Mouse (Mus musculus) left cerebral cortex, adult 6 months (tissue): ENCODE measurements around the gene Lenep. TPM values are rescaled to one million over a fixed set of nuclear protein-coding genes. Genes with fewer than 3 reads are reported as not detected.

Experiments
- long read RNA-seq, 2 experiments: library from polyadenylated mRNA; unstranded; transcript quantifications; one replicate each; pipeline ENCODE4 v2.0.0; 2019 to 2020
- polyA plus RNA-seq: library from polyadenylated mRNA; unstranded; fragments of <200 nt; fragmentation: Nextera tagmentation; gene quantifications from 2 replicates; pipeline ENCODE4 v1.2.3, GENCODE M21; 2021

Gene Lenep
- not detected in 2 replicates for polyA plus RNA-seq
- long read RNA-seq, experiment 1 = 0 reads
- long read RNA-seq, experiment 2, partial matches to known transcripts = 0 of 2 reads
- long read RNA-seq, experiment 2, other reads (novel, unspliced or antisense) = 0 of 2 reads

DNA sequence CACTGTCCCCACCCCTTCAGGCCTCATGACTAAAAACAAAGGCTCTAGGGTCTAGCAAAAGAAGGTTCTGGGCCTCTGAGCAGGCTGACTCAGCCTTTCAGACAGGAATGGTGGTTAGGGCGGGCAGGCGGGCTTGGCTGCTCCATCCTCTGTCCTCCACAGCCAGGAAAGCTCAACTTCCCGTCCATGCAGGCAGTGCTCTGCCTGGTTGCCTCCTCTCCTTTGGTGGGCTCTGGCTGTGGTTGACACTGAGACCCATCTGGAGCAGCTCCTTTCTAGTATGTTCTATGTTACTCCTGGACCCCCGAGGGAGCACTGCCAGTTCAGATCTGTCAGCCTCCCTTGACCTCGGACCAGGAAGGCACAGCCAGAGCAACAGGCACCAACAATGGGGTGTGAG lies at the start of gene Lenep:
Lenep (minus strand) TSS at position 101 of the 400 bp plus-strand sequence.

DNA sequence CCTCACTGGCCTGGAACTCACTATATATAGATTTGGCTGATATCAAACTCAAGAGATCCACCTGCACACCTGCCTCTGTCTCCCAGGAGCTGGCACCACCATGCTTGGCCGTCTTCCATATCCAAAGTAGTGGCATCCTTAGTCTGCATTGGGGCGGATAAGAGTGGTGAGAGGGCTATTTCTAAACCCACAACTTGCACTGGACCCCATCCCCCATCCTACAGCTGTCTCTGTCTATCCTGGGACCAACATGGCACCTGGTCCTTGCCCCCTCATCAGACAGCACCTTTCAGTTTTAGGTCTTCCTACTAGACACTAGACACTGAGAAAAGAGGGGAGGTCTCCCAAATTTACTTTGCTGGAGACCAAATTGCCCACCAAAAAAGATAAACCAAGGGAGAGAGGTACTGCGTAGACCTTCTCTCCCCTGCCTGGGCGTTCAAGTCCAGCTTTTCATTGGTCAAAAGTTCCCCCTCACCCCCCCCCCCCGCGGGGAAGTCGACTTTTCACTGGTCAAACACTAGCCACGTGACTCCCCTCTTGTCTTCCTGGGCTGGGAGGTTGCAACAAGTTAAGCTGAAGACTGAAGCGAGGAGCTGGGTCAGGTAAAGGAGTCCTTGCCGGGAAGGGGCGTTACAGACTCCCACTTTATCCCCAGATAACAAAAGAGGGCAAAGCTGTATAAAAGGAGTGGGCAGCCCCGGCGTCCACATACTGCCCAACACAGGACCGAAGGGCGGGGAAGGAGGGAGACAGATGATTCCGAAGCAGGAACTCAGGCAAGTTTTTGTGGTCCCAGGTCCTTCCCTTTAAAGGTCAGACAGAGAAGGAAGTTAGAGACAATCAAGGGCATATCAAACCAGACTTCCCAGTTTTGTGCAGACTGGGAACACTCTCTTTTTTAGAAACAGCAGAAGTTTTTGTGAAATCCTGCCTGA lies 33.9 kb upstream of the Lenep start, which contains the start of gene Pbxip1:
Pbxip1 (plus strand) TSS at position 531 of the 938 bp plus-strand sequence.

DNA sequence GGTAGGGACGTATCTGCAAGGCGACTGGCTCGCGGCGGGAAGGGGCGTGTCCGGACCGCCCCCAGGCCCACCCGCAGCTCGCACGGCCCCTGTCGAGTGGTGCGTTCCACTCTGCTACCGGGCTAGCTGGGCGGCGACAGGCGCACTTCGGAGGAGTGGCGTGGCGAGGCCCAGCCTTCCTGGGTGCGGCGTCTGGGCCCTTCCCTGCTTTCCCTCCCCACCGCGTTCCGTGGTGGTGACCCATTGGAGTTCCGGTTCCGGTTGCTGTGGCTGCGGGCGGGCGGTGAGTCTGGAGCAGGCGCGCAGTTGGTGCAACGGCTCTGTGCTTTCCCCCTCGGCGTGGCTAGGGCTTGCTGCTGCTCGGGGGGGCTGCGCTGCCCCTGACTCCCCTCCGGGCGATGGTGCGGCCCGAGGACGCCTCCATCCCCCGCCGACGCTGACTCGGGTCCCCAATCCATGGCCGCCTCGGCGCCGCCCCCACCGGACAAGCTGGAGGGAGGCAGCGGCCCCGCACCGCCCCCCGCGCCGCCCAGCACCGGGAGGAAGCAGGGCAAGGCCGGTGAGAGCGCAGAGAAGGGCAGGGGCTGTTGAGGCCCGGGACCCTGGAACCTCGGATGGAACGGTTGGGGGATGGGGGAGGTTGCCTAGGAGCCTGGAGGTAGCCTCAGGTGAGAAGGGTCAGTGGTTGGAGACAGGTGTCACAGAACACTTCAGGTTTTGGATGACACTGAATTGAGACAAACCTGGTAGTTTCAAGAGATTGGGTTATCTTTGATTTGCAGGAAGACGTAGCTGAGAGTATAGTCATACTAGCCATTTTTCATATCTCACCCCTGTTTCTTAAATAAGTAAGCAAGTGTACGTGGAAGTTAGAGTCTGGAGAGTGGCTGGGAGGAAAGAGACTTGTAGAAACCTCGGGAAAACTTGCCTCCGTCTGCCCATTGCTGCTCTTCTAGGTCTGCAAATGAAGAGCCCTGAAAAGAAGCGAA lies 27.9 kb upstream of the Lenep start, which contains the start of gene Pygo2:
Pygo2 (plus strand) TSS at position 44 of the 989 bp plus-strand sequence.

DNA sequence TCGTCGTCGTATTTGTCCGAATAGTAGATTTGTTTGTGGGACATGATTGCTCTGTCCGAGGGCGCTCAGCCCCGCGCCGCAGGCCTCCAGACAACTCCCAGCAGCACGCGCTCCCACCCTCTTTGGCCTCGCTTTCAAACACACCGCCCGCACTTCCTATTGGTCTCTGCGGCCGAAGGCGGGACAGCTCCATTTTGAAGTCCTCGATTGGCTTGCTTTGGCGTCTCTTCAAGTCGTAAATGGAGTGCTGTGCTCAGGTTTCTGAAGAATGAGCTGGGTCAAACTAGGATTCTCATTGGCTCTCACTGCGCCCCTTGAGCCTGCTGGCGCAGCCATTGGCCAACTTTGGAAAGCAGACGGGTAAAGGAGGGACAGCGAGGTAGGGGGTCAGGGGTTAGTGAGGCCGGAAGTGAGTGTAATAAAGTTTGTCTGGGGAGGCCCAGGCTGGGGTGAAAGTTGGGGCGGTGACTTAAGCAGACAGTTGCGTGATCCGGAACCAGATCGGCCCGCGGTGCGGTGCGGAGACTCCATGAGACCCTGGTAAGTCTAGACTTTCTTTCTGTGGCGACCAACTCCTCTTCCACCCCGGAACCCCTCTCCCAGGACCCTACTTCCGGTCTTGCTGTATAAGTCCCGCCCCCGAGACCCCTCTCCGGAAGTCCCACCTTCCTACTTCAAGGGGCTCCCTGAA lies 15.7 kb upstream of the Lenep start, which contains the start of the genes Cks1b and Shc1:
Cks1b (minus strand) TSS at position 214 of the 691 bp plus-strand sequence.
Shc1 (plus strand) TSS at position 274 of the 691 bp plus-strand sequence.

DNA sequence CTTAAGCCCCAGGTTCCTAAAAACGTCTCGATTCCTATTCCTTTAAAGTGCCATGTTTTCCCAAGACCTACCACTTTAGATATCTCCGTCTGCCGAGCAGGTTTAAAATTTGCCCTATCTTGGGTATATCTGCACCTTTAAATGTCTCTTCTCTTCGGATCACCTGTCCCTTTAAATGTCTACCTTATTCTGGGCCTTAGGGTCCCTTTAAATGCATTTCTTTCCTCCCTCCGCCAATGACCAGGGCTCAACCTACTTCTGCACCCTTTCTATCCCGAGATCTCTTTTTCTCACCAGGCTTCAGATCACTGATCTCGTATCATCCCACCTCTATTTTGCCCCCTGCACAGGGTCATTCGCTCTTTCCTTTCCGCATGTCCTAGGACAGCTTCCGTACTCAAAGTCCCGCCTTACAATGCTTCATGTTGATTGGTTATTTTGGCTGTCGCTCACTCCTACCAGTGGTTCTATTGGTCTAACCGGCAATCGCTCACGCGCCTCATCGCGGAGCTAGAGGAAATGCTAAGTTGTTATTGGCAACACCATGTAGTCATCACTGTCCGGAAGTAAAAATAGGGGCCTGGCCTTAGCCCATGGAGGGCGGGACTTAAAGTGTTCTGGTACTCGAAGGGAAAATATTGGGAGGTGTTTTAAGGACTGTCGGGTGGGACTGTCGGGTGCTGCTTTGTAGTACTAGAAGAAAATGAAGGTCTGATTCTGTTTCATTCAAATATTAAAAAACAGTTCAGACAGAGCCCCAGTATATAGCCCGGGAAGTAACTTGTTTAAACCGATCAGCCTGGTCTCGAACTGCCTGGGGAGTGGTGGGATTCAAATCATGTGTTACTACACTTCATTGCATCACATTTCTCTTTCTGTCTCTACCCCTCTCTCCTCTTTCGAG lies 9.1 kb upstream of the Lenep start, which contains the start of gene Flad1:
Flad1 (minus strand) TSS at position 381 of the 904 bp plus-strand sequence.

DNA sequence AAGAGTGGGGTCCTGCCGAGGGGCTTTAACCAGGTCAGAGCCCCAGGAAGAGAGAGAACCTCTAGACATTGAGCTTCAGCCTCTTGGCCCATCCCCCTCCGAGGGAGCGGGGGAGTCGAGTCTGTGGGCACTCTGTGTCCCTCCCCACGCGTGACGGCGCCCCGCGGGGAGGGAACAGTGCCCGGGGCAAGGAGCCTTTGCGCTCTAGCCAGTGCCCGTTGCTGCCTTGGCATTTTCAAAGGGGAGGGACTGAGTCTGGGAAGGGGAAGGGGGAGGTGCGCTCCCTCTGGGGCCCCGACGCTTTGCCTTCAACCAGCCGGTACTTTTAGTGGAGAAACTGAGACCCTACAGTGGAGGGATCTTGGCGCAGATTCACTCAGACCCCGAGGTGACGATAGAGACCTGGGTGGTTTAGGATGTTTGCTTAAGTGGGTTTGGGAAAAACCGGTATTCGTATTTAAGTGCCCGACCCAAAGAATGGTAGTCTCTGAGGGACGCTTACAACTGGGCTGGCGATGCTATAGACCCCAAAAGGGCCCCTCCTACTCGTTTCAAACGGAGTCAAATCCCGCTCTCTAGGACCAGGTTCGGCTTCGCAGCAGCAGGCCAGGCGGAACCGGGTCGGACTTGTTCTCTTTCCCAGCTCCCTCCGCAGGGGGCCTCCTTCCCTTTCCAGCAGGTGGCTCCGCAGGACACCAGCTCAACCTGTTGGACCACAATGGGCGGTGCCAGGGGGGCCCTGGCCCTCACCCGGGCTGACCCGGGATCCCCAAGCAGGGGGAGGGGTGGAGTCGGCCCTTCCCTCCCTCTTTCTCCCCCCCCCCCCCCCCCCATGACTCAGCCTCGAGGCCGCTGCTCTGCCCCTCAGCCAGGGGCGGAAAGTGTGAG lies 8.3 kb downstream of the Lenep start, which contains the start of gene Zbtb7b:
Zbtb7b (minus strand) TSS at position 771 of the 888 bp plus-strand sequence.

DNA sequence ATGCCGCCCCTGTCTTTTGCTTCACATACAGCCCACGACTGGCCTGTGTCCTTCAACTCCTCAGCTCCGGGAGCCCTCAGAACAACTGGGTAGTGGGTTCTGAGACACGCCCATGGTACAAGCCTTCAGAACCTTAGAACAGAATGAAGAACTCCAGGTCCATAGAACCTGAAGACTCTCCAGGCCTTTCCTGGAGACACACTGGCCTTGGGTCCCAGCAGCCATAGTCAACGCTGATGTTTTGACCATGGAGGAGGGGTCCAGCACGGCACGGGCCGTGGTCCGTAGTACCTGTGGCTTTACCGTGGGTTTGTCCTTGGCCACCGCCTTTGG lies 37.5 kb downstream of the Lenep start, which contains the start of gene Dcst1:
Dcst1 (minus strand) TSS at position 101 of the 333 bp plus-strand sequence.

DNA sequence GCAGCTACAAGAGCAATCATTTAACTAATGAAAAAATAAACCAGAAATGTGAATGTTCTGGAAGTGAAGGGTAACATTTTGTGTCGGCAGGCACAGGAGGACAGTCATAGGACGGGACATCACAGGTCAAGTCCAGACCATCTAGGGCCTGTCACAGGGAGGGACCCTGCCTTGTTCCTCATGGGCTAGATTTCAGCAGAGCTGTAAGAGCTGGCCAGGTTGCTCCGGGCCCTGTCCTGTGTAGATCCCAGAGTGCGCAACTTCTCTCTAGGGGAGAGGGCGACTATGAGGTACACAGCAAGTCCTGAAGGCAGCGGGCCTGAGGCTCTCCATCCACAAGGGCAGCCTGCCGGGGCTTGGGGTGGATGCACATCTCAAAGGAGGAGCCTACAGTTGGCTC lies 40.9 kb downstream of the Lenep start, which contains the start of gene Dcst2:
Dcst2 (plus strand) TSS at position 301 of the 400 bp plus-strand sequence.

Other genes with a start within 250 kb of the Lenep start
- gene Hcn3, start 242.6 kb downstream of the Lenep start, polyA plus RNA-seq = 2.2 and 5.2 TPM in 2 replicates
- gene Clk2, start 238.0 kb downstream of the Lenep start, polyA plus RNA-seq = 3.0 and 3.7 TPM in 2 replicates
- gene Scamp3, start 225.3 kb downstream of the Lenep start, polyA plus RNA-seq = 65.4 and 69.8 TPM in 2 replicates
- gene Fam189b, start 219.7 kb downstream of the Lenep start, polyA plus RNA-seq = 8.2 and 15.5 TPM in 2 replicates
- gene Gba, start 199.9 kb downstream of the Lenep start, polyA plus RNA-seq = 24.1 and 25.8 TPM in 2 replicates
- gene Thbs3, start 187.6 kb downstream of the Lenep start, polyA plus RNA-seq = 8.3 and 12.0 TPM in 2 replicates
- gene Mtx1, start 175.7 kb downstream of the Lenep start, polyA plus RNA-seq = 121 and 135 TPM in 2 replicates
- 0.20 and 0.34 TPM in 2 replicates for gene Muc1, start 173.7 kb downstream of the Lenep start, polyA plus RNA-seq
- 209 and 223 TPM in 2 replicates for gene Krtcap2, start 156.8 kb downstream of the Lenep start, polyA plus RNA-seq
- 23.1 and 27.4 TPM in 2 replicates for gene Trim46, start 156.5 kb downstream of the Lenep start, polyA plus RNA-seq
- 276 and 277 TPM in 2 replicates for gene Dpm3, start 143.4 kb downstream of the Lenep start, polyA plus RNA-seq
- gene Slc50a1, start 132.2 kb downstream of the Lenep start, polyA plus RNA-seq = 48.6 and 65.6 TPM in 2 replicates
- 11.1 and 12.0 TPM in 2 replicates for gene Efna1, start 121.7 kb downstream of the Lenep start, polyA plus RNA-seq
- gene Efna3, start 79.8 kb downstream of the Lenep start, polyA plus RNA-seq = 5.6 and 31.3 TPM in 2 replicates
- gene Efna4, start 64.8 kb downstream of the Lenep start, polyA plus RNA-seq = 0.30 and 0.44 TPM in 2 replicates
- 21.3 and 43.1 TPM in 2 replicates for gene Adam15, start 52.8 kb downstream of the Lenep start, polyA plus RNA-seq
- not detected in 2 replicates for gene Dcst2, start 40.8 kb downstream of the Lenep start, polyA plus RNA-seq
- 1.9 and 2.3 TPM in 2 replicates for gene Dcst1, start 37.5 kb downstream of the Lenep start, polyA plus RNA-seq
- 0.49 and 1.2 TPM in 2 replicates for gene Zbtb7b, start 8.0 kb downstream of the Lenep start, polyA plus RNA-seq
- 22.6 and 32.3 TPM in 2 replicates for gene Flad1, start 9.1 kb upstream of the Lenep start, polyA plus RNA-seq
- 8.9 and 10.6 TPM in 2 replicates for gene Cks1b, start 15.6 kb upstream of the Lenep start, polyA plus RNA-seq
- gene Shc1, start 15.7 kb upstream of the Lenep start, polyA plus RNA-seq = 4.1 and 4.9 TPM in 2 replicates
- gene Pygo2, start 27.4 kb upstream of the Lenep start, polyA plus RNA-seq = 5.5 and 11.4 TPM in 2 replicates
- gene Pbxip1, start 33.9 kb upstream of the Lenep start, polyA plus RNA-seq = 15.4 and 16.1 TPM in 2 replicates
- gene Pmvk, start 51.7 kb upstream of the Lenep start, polyA plus RNA-seq = 66.6 and 78.2 TPM in 2 replicates
- gene Kcnn3, start 117.4 kb upstream of the Lenep start, polyA plus RNA-seq = 2.5 and 4.1 TPM in 2 replicates